Mouse (Mus musculus): ENCODE measurements around the gene AL731706.2. TPM values are rescaled to one million over a fixed set of nuclear protein-coding genes. Genes with fewer than 3 reads are reported as not detected.

Gene AL731706.2
- polyA plus RNA-seq, 1 experiment = not detected

DNA sequence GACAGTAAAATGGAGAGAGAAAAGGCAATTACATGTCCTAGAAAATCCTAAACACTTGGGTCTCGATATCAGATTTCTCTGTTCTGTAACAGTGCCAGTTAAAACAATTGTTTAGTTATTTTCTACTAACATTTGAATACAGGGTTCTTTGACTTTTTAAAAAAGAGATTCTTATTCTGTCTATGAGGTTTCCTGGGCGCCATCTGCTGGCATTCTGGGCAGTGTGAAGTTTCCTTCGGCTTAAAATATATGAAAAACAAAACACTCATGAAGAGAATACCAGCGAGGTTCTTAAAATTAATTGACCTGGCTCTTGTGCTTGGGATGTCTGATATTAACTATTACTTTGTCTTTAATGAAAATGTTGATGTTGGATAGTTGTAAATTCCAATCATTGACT lies 1.4 kb upstream of the AL731706.2 start:
- WGBS = 38% methylated on average over 4 of the region's 4 CpGs
- Histone ChIP-seq H3K27me3 (replicated peaks; ENCODE audit: control insufficient read depth, insufficient read depth, low read length) (no peaks in the 10 kb centered on the region), H3K4me3 (ENCODE audit: insufficient read depth, low read depth, low read length) (no peak overlapping the region), H3K4me1 (ENCODE audit: control insufficient read depth, insufficient read depth, low read length) (peaks cover 6% of the 10 kb centered on the region; the same call in 1 of the 2 replicates), H3K36me3 (ENCODE audit: control insufficient read depth, insufficient read depth, low read length) (peaks cover 5% of the 10 kb centered on the region), H3K27ac (ENCODE audit: insufficient read depth, low read depth, low read length) (no peak overlapping the region)
- peak; percentile 17 for DNase-seq
- TF ChIP-seq POLR2A (IDR thresholded peaks at IDR 0.05; ENCODE audit: low read depth, low read length) (no peak), CTCF (conservative IDR thresholded peaks at IDR 0.05; ENCODE audit: insufficient read depth, insufficient read length, low read depth, low read length) (peak; percentile 33)

DNA sequence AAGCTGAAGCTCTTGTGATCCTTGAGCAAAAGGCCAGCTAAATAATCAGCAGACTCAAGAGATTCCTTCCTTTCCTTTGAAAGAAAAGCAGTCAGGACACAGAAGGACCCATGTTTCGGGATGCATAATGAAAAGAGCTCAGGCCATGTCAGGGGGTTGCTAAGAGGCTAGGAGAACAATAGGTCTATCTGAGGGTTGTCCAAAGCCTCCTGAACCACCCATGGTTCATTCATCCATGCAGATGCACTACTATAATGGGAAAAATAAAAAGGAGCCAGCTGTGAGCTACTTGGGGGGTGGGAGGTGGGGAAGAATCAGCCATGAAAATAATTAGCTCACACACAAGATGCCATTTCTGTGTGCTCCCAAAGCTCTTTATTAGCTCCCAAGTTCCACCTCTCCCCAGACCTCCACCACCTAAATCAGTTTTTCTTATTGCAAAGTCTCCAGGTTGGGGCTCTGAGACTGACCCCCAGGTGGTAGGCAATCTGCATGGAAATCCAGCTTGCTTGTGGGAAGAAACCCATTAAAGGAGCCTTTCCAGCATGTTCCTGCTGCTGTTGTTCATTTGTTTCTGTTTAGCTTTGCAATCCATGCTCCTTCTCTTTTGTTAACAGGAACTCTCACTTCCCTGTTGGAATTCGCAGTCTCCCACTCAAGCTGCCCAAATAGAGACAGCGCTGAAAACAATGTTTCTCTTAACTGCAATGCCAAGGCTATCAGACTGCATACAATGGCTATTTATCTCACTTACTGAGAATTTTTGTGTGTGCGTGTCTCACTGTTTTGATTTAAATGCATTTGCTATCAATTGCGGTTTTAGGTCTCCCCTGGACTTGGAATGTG lies 30.7 kb downstream of the AL731706.2 start:
- Histone ChIP-seq H3K4me3 (ENCODE audit: insufficient read depth, low read depth, low read length) (no peak overlapping the region), H3K27me3 (replicated peaks; ENCODE audit: control insufficient read depth, insufficient read depth, low read length) (no peaks in the 10 kb centered on the region), H3K27ac (ENCODE audit: insufficient read depth, low read depth, low read length) (no peak overlapping the region), H3K4me1 (ENCODE audit: control insufficient read depth, insufficient read depth, low read length) (no peaks in the 10 kb centered on the region), H3K36me3 (ENCODE audit: control insufficient read depth, insufficient read depth, low read length) (no peaks in the 10 kb centered on the region)
- DNase-seq = no peak
- whole genome bisulfite sequencing = 75% methylated on average over 5 of the region's 5 CpGs
- TF ChIP-seq CTCF (conservative IDR thresholded peaks at IDR 0.05; ENCODE audit: insufficient read depth, insufficient read length, low read depth, low read length) (no peak), POLR2A (IDR thresholded peaks at IDR 0.05; ENCODE audit: low read depth, low read length) (no peak)

DNA sequence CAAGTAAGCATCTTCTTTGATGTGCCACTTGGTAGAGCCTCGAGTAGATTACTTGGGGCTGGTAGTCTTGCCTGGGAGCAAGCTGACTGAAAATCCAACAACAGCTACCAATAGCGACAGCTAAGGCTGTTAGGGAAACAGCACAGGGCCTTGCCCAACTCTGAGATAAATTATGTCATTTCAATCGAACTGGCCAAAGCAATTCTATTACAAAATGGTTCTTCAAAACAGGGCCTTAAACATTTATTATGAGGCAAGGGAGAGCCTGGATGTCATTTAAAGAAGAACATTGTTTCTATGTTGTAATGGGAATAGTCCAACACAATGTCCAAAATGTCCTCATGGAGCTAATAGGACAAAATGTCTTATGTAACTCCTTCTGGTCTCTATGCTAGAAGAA lies 35.1 kb downstream of the AL731706.2 start:
- H3K4me3 ChIP-seq (ENCODE audit: insufficient read depth, low read depth, low read length) = no peak overlapping the region
- no peak for DNase-seq
- no peaks in the 10 kb centered on the region for H3K36me3 ChIP-seq (ENCODE audit: control insufficient read depth, insufficient read depth, low read length)
- no peak overlapping the region for H3K27ac ChIP-seq (ENCODE audit: insufficient read depth, low read depth, low read length)
- H3K27me3 ChIP-seq (replicated peaks; ENCODE audit: control insufficient read depth, insufficient read depth, low read length) = no peaks in the 10 kb centered on the region; the same call in 1 of the 2 replicates
- no peaks in the 10 kb centered on the region for H3K4me1 ChIP-seq (ENCODE audit: control insufficient read depth, insufficient read depth, low read length)
- WGBS = 67% methylated on average over 3 of the region's 3 CpGs
- TF ChIP-seq POLR2A (IDR thresholded peaks at IDR 0.05; ENCODE audit: low read depth, low read length) (no peak), CTCF (conservative IDR thresholded peaks at IDR 0.05; ENCODE audit: insufficient read depth, insufficient read length, low read depth, low read length) (no peak)

DNA sequence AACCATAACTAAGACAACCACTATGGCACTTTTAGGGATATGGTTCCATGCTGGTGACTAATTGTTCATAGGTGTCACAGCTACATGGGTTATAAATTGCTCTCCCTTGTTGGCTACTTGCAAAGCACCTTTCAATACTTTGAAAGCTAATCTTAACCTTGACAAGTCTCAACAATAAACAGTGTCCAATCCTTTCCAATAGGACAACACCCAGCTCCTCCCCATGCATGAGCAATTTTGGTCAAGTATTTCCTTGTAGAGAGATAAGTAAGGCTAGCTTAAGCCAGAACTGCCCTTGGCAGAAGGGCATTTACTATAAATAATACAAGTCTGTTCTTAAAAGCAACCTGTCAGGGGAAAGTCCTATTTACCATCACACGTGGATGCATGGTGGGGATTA lies 47.5 kb downstream of the AL731706.2 start:
- DNase-seq = peak; percentile 3
- 30% methylated on average over 1 of the region's 1 CpGs for WGBS
- H3K27ac ChIP-seq (ENCODE audit: insufficient read depth, low read depth, low read length) = no peak overlapping the region
- no peaks in the 10 kb centered on the region for H3K36me3 ChIP-seq (ENCODE audit: control insufficient read depth, insufficient read depth, low read length)
- no peak overlapping the region for H3K4me3 ChIP-seq (ENCODE audit: insufficient read depth, low read depth, low read length)
- H3K27me3 ChIP-seq (replicated peaks; ENCODE audit: control insufficient read depth, insufficient read depth, low read length) = no peaks in the 10 kb centered on the region
- H3K4me1 ChIP-seq (ENCODE audit: control insufficient read depth, insufficient read depth, low read length) = no peaks in the 10 kb centered on the region
- no peak for TF ChIP-seq CTCF (conservative IDR thresholded peaks at IDR 0.05; ENCODE audit: insufficient read depth, insufficient read length, low read depth, low read length)
- TF ChIP-seq POLR2A (IDR thresholded peaks at IDR 0.05; ENCODE audit: low read depth, low read length) = no peak

DNA sequence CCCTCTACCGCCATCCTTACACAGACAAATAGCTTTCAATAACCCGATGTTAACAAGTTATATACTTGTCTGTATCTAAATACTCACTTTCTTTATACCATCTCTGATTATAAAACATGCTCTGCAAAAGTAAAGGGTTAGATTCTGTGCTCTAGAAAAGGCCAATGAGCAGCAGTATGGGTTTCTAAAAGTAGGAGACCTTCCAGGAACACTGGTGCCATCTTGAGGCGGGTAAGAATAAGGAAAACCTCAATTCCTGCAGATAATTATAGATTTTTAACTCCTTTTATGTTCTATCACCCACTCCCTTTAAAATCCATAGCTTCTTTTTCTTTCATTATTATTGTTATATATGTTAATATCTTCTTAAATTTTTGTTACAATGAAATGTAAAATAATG lies 49.6 kb downstream of the AL731706.2 start:
- Histone ChIP-seq H3K4me3 (ENCODE audit: insufficient read depth, low read depth, low read length) (no peak overlapping the region), H3K27ac (ENCODE audit: insufficient read depth, low read depth, low read length) (no peak overlapping the region), H3K4me1 (ENCODE audit: control insufficient read depth, insufficient read depth, low read length) (no peaks in the 10 kb centered on the region), H3K36me3 (ENCODE audit: control insufficient read depth, insufficient read depth, low read length) (no peaks in the 10 kb centered on the region), H3K27me3 (replicated peaks; ENCODE audit: control insufficient read depth, insufficient read depth, low read length) (no peaks in the 10 kb centered on the region)
- TF ChIP-seq CTCF (conservative IDR thresholded peaks at IDR 0.05; ENCODE audit: insufficient read depth, insufficient read length, low read depth, low read length) (no peak), POLR2A (IDR thresholded peaks at IDR 0.05; ENCODE audit: low read depth, low read length) (no peak)
- no peak for DNase-seq
- 77% methylated on average over 3 of the region's 3 CpGs for WGBS

Other genes starting within 250 kb of the AL731706.2 start
- 0.39 and 1.9 TPM in 2 replicates for gene Snap25, start 172.2 kb downstream of the AL731706.2 start, polyA plus RNA-seq (2012; rRNA removed)
- gene Slx4ip, start 5.5 kb upstream of the AL731706.2 start, polyA plus RNA-seq (2012; rRNA removed) = 0.46 and 0.58 TPM in 2 replicates
- 5.2 and 15.3 TPM in 2 replicates for gene AL731706.1, start 5.7 kb upstream of the AL731706.2 start, polyA plus RNA-seq (2012; rRNA removed)
- gene Mkks, start 5.7 kb upstream of the AL731706.2 start, polyA plus RNA-seq (2012; rRNA removed) = 10.2 and 10.9 TPM in 2 replicates
- 6.1 and 6.6 TPM in 2 replicates for gene Jag1, start 231.0 kb upstream of the AL731706.2 start, polyA plus RNA-seq (2012; rRNA removed)